Mouse (Mus musculus) neutrophil, adult 5-6 weeks (primary cell): ENCODE results near the gene Gm17490. TPM values are rescaled to one million over a fixed set of nuclear protein-coding genes. Genes with fewer than 3 reads are reported as not detected.

Experiments used
- ATAC-seq: fragments of 151-379, 151-347 bp; 2 replicates; pipeline ENCODE4 v1.8.0; 2017; ENCODE audit warnings: mild to moderate bottlenecking, moderate TSS enrichment; ENCODE audit not compliant: insufficient number of reproducible peaks, poor library complexity, low FRiP score, severe bottlenecking; ENCODE audit errors: extremely low read depth
- total RNA-seq: library from RNA; stranded (forward); fragments of 200-1000 nt; gene quantifications from 2 replicates; pipeline ENCODE4 v1.2.3, GENCODE M21; 2017

The Gm17490 gene
- total RNA-seq: not detected in 2 replicates

DNA sequence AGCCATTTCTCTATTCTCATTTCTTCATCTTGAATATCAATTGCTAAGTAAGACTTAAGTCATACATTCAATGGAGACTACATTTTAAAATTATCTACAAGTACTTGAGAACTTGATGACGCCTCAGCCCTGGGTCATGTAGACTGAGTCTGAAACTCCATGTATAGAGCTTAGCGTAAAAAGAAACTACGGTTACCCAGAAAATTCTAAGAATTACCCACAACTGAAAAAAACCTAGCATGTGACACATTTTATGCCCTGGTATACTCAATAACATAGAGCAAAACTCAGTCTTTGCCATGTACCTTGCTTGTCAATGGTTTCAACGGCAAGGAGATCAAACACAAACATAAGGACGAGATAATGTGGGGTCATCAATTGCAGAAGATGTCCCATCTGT is at the start of gene Gm17490:
TSS of gene Gm17490 (minus strand) at position 375 of the 400 bp plus-strand sequence.
- no peak for ATAC-seq

GRCm38 (mm10) chr2:11672144-11672543 is 46.1 kb upstream of the Gm17490 start:
- peak; percentile 69; the same call in 1 of the 2 replicates for ATAC-seq

- no peak for ATAC-seq
These were observed 39.3 kb upstream of the Gm17490 start for GRCm38 (mm10) chr2:11665326-11665725.

DNA sequence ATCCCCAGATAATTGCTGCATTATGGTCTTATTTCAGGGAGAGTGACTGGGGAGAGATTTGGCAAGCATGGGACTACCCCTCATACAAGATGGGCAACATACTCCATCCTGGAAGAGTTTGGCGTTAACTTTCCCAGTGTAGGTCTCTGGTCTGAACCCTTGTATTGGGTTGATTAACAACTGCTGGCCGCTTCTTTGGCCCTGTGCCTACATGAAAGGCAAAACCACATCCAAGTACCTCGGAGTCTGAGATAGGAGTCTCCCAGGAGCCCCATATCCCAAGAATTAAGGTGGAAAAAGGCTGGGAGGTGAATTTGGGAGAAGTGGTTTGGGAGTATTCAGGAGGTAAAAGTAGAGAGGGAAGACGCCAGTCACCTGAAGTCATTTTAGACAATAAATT is 38.7 kb upstream of the Gm17490 start:
- no peak for ATAC-seq

DNA sequence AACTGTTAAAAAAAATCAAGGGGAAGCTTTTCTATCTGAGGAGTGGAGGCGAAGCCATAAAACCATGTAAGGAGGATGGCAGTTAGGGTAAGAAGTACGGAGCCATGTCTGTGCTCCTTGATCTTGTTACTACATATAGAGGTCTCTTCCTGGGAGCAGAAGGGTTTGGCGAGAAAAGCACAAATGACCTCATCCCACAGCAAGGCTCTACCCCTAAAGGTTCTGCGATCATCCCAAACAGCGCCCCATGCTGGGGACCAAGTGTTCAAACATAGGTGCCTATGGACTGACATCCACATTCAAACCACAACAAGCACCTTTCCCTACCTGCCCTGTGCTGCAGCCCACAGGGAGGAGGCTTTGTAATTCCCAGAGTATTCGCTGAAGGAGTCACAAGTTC is 38.3 kb upstream of the Gm17490 start:
- ATAC-seq: peak; percentile 18; the same call in 1 of the 2 replicates

GRCm38 (mm10) chr2:11663961-11664360 is 37.9 kb upstream of the Gm17490 start:
- ATAC-seq: peak; percentile 91

GRCm38 (mm10) chr2:11662907-11663230 is 36.8 kb upstream of the Gm17490 start:
- no peak for ATAC-seq

- peak; percentile 49; the same call in 1 of the 2 replicates for ATAC-seq
These were observed 36.3 kb upstream of the Gm17490 start for GRCm38 (mm10) chr2:11662143-11662906.

DNA sequence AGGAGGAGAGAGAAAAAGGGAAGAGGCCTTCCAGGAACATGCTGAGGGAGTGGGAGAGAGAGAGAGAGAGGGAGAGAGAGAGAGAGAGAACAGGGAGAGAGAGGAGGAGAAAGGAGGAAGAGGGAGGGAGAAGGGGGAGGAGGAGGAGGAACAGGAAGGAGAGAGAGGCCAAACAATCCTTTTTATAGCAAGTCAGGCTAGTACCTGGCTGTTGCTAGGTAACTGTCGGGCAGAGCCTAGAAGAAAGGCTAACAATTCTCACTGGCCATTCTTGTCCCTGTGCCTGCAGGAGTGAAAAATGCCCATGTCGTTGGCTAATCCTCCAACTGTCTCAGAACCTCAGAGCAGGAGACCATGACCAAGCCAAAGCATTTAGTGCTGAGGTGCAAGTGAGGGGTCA is 33.2 kb upstream of the Gm17490 start:
- ATAC-seq: no peak

- ATAC-seq: no peak
These were observed 31.5 kb upstream of the Gm17490 start for GRCm38 (mm10) chr2:11657581-11657980.

DNA sequence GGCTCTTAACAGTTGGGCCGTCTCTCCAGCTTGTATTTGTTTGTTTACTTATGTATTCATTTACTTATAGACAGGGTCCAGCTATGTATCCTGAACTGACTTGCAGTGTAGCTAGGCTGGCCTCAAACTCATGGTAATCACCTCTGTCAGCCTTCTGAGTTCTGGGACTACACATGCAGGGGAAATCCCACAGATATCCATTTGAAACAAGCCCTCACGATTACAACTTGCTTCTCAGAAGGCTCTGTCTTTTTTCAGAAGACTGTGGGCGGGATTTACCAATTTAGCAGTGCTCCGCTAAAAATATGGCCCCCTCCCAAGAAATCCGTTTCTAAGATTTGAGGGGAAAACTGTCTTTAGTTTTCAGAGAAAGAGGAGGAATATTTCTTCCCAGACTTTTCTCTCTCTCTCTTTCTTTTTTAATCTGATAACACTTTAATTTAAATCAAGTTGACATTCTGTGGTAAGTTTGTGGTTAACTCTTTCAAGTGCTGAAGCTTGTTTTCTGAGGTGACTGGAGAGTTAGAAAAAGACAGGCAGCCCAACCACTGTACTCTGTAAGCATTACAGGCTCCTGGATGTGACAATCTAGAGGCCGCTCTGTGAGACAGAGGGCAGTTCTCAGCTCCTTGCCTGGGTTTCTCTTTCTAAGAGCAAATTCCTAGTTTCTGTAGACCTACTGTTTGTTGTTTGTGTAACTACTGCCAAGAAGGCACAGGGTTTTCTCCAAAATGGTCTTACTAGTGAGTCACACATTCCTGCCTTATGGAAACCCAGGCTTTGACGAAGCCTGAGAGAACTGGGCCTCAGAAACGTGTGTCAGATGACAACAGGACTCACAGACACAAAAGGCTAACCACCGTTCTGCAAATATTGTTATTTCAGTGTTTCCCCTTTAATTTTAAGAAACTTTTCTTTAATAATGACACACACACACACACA is 29.2 kb upstream of the Gm17490 start:
- no peak for ATAC-seq

GRCm38 (mm10) chr2:11653780-11654179 is 27.7 kb upstream of the Gm17490 start:
- 0 out of 2 replicates have a peak, but pooled peaks have one; percentile 14 for ATAC-seq

DNA sequence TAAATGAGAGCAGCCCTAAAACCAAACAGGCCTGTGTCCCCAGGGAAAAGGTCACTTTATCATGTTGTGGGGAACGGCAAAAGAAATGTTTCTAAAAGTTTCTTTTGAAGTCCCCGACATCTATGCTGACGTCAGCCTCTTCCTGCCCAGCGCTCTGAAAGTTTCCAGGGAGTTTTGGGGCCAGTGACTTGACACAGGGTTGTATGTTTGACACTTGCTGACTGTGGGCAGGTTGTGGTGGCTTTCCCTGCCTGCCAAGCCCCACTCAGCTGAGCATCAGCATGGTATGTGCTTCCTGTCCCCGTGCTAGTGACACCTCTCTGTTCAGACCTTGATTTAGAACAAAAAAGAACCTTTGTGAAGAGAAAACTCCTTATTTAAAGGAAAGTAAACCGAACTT is 27.3 kb upstream of the Gm17490 start:
- peak; percentile 87 for ATAC-seq

GRCm38 (mm10) chr2:11652780-11653179 is 26.7 kb upstream of the Gm17490 start:
- no peak for ATAC-seq

DNA sequence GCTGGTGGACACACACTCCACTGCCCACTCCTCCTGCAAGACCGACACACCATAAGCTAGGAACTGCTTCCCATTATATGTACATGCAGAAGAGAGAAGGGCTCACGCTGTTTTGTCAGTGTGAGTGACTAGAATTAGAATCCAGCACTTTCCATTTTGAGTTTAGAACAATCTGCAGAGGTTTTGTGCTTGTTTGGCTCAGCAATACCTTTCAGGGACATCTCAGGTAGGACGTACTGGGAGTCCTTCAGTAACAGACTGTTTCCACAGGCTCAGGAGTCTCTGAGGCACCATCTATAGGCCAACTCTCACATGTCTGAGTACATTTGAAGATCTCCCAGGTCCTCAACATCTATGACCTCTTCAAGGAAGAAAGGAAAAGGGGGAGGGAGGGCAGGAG is 26.1 kb upstream of the Gm17490 start:
- no peak for ATAC-seq

- no peak for ATAC-seq
These were observed 25.4 kb upstream of the Gm17490 start for GRCm38 (mm10) chr2:11651476-11651875.

DNA sequence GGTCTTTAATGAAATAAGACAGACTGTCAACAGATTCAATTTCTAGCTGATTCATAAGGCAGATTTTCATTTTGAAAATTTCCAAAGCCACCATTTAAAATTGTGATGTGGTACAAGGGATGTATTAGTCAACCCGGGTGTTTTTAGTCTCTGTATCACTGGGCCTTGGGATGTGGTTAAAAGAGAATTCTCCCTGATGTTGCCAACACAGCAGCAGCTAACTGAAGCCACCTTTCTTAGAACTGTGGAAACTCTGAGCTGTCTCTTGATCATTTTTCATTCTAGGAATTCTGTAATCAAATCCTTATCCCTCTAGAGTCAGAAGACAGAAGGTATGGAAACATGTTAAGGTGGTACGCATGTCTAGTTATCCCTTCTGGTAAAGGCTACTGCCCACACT is 19.2 kb upstream of the Gm17490 start:
- no peak for ATAC-seq

GRCm38 (mm10) chr2:11644057-11644456 is 18.0 kb upstream of the Gm17490 start:
- ATAC-seq: no peak

GRCm38 (mm10) chr2:11642451-11642941 is 16.4 kb upstream of the Gm17490 start, which contains the start of gene Il2ra:
Gene Il2ra (plus strand): TSS chr2:11642807.
- ATAC-seq: peak; percentile 46; the same call in 1 of the 2 replicates

DNA sequence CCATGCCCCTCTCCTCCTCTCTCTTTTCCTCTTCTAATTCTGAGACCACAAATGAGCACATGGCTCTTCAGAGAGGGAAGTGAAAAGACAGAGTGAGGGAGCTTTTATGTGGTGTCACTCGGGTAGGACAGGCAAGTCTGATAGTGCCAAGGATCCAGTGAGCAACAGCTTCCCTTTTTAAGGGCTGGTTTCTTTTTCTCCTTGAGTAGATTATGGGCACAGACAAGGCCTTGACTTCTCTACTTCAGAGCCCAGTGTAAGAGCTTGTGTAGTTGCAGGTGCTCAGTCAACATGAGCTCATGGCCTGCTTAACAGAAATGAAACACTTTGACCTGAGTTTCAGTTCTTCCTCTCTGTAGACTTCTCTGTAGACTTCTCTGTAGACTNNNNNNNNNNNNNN is 11.1 kb upstream of the Gm17490 start:
- peak; percentile 90 for ATAC-seq
